Mouse (Mus musculus) kidney, postnatal 25 days (tissue): ENCODE measurements at regions not wholly inside any gene's neighbourhood (a gene's known extent, or its start where the extent isn't known, plus 50 kb on each side); places are given as distances from the start of the nearest gene placed in this dataset.
A peak's percentile ranks its signal among the peaks of the same experiment; 100 is the strongest.

Experiments used
- DNase-seq, 2 experiments: peaks; one replicate each; pipeline ENCODE4 v3.0.0; 2021; ENCODE audit warnings: mixed read lengths in 2 of 2

GRCm38 (mm10) chr10:21740256-21740655 lies 141.7 kb upstream of the Sgk1 start:
- DNase-seq, result no peak

- peak; percentile 7 to 67 for DNase-seq
These were observed 140.4 kb upstream of the Sgk1 start for GRCm38 (mm10) chr10:21741575-21741974.

DNA sequence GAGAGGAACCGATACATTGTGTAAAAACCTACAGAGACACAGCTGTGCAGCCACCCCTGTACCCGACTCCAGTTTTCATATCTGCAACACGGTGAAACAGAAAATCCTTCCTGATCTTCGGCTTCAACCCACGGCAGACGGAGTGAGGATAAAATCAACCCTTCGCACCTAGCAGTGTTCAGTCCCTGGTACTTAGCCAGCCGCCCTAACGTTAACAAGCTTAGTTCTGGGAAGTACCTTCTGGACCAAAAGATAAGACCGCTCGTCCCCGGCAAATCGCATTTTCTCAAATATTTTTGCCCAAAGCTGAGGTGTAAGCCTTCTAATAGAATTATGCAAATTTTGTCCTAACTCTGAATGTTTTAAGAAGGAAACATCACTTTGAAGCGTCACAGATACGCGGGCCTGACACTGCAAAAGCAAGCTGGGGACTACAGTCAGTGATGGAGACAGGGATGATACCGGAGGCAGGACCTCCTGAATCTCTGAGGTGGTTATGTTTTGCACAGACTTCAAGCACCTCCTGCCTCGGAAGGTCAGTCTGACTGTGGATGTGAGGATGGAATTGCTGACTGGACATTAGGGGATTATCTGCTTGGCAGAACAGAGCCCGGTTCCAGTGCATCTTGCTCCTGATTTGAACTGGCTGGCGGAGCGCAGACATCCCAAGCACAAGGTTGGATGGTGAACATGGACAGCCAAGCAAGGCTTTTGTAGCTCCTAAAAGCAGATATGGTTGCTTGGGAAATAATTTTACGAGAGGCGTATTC lies 139.8 kb upstream of the Sgk1 start:
- no peak for DNase-seq

GRCm38 (mm10) chr10:21743396-21743795 lies 138.6 kb upstream of the Sgk1 start:
- DNase-seq, result no peak

- no peak for DNase-seq
These were observed 137.5 kb upstream of the Sgk1 start for GRCm38 (mm10) chr10:21744341-21744955.

DNA sequence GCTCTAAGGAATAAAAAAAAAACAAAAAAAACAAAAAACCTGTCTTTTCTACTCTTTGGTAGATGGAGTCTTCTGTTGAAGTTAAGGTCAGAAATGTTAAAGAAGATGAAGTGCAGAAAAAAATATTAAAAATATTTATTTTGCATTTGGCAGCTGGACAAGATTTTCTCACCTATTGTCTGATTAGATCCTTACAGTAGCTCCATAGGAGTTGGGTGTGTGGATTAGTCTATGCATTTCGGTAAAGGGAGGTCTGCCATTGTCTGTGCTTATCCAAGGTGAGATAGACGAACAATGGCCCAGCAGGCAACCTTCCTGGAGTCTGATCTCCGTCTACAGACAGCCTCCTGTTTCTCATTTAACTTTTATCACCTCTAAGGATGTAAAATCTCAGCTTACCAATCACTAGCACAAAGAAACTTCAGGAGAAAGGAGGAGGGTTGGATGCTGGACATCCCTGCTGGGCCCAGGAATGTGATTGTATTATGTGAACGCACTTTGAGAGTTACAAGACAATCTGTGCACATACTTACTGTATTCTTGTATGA lies 136.0 kb upstream of the Sgk1 start:
- DNase-seq, result no peak

DNA sequence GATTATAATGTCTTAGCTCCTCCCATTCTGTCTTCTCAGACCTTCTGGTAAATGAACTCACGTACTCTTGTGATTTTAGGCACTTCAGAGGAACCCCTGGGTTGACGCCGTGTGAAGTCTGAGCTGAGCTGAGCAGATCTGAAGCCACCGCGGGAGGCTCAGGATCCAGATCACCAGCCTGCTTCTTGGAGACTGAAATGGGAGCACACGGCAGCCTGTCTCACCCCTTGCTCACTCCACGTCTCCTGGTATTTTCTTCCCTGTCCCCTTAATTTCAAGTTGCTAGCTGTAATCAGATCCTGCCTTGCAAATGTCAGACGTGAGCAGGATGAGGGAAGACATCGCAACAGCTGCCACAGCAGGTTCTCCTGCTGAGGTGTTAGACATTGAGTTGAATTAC lies 135.3 kb upstream of the Sgk1 start:
- DNase-seq, result no peak

GRCm38 (mm10) chr10:21751326-21751725 lies 130.7 kb upstream of the Sgk1 start:
- DNase-seq, result no peak

GRCm38 (mm10) chr10:21752392-21752791 lies 129.6 kb upstream of the Sgk1 start:
- DNase-seq, result no peak

- no peak for DNase-seq
These were observed 127.0 kb upstream of the Sgk1 start for GRCm38 (mm10) chr10:21754763-21755548.

DNA sequence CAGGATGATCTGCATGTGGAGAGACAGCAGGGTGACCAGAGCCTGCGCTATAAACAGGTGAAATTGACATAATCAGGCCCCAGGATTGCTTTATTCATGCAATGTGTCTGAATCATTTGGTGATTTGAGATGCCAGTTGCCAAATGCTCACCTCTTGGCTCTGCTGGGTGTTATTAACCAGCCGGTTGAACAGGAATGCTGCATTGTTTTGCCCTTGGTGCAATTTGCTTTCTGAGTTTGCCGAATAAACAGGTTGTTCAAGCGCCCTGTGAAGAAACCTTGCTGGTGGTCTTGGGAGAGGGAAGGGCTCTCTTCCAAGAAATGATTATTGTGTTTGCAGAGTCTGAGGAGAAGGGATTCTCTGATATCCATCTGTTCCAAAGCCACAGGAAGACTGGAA lies 126.3 kb upstream of the Sgk1 start:
- no peak for DNase-seq

- DNase-seq, result no peak
These were observed 125.2 kb upstream of the Sgk1 start for GRCm38 (mm10) chr10:21756811-21757210.

DNA sequence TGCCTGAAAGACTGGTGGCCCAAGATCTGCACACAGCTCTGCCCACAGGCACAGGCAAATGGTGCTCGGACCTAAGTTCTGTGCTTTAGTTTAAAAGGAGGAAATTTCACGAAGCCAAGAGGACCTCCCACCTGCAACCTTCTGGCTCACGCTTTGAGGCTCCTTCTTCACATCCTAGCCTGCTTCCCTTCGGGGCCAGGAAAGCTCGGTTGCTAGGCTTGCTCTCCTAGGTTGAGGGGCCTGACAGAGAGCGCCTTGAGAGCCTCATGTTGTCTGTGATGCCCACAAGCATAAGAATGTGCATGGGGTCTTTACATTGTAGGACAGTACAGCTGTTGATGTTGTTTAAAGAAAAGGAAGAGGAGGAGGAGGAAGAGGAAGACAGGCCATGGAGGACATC lies 123.9 kb upstream of the Sgk1 start:
- no peak for DNase-seq

- no peak for DNase-seq
These were observed 119.5 kb upstream of the Sgk1 start for GRCm38 (mm10) chr10:21762516-21762915.

DNA sequence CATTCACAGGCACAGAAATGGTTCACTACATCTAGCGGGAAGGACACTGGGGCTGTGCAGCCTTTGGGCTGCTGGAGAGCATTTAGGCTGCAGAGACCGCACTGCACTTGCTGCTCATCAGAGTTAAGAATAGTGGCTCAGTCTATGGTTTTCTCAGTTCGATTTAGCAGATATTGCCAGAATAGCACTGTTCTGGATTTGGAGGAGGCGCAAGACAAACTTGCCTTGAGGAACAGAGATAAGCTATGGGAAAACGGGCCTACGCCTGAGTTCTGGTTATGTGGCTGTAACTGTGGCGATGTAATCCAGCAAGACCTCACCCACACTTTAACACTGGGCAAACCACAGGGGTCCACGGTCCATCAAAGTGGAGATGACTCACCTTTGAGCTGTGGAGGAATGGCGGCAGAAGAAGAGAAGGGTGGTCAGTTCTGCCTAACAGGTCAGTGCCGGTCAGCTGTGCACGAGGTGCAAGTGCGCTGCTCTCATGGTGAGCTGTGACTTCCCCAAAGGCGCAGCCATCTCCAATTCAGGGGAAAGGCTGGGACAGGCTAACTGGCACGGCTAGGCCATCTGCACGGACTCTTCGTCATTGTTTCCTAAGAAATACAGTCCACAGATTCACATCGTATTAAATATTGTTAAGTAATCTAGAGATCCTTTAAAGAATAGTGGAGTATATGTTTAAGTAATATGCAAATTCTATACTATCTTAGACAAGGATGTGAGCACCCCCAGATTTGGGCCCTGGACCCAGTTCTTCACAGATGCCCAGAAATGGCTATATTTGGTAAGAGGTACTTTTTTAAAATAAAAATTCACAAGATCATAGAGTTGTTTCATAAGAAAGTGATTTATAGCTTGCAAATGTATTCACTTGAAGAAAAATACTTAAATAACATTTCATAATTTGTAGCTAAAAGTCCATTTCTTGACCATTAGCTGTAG lies 118.7 kb upstream of the Sgk1 start:
- DNase-seq, result no peak

- no peak for DNase-seq
These were observed 117.9 kb upstream of the Sgk1 start for GRCm38 (mm10) chr10:21764090-21764489.

DNA sequence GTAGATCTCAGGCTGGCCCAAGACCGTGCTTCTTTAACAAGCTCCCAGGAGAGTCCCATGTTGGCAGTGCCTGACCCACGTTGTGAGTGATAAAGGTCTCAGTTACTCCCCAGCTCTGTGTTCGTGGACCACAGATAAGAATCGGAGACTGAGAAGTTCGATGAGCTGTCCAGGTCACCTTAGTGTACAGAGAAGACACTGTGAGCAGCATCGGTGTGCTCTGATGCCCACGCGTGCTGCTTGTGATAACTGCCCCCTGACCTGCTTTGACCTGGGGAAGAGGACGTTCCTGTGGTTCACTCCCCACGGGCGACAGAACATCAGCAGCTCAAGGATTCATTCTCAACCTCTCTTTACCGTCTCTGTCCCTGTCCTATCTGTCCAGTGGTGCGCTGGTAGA lies 117.1 kb upstream of the Sgk1 start:
- DNase-seq, result no peak

GRCm38 (mm10) chr10:21773548-21773947 lies 108.4 kb upstream of the Sgk1 start:
- no peak for DNase-seq

DNA sequence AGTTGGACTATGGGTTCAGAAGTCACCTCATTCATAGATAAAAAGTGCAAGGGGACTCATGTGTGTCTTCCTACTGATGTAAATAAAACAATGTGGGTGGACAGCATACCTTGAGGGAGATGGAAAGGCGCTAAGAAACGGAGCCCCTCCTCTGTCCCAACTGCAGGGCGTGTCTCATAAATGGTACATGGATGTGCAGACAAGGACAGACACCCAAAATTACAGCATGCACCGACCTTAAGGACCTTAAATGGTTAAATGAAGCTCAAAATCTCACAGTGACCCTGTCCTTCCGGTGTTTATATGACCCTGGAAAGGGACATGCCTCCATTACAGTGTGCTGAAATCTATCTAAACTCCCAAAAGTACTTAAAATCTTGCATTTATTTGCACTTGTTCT lies 106.5 kb upstream of the Sgk1 start:
- no peak for DNase-seq

GRCm38 (mm10) chr10:21775911-21776761 lies 105.8 kb upstream of the Sgk1 start:
- DNase-seq, result no peak

DNA sequence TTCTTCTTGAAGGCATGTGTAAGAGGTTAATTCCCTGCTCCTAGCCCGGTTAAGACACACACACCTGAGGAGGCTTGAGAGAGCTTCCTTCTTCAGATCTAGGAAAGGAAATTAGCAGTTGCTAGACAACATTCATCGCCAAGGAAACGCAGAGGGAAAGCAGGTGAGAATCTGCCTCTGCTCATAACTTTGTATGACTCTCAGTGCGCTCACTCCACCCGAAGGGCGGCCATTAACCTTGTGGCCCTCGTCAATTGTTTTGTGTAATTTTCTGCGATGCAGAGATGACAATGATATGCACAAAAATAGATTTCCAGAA lies 105.3 kb upstream of the Sgk1 start:
- DNase-seq, result no peak

- DNase-seq, result no peak
These were observed 104.9 kb upstream of the Sgk1 start for GRCm38 (mm10) chr10:21777103-21777502.
